Mouse (Mus musculus): ENCODE data around the gene Pgam2.
"Not testable (repeated sequence)": the region's sequence is repeated elsewhere in the genome, so short reads cannot be mapped to it uniquely, and the experiment has no call there.

Gene Pgam2

DNA sequence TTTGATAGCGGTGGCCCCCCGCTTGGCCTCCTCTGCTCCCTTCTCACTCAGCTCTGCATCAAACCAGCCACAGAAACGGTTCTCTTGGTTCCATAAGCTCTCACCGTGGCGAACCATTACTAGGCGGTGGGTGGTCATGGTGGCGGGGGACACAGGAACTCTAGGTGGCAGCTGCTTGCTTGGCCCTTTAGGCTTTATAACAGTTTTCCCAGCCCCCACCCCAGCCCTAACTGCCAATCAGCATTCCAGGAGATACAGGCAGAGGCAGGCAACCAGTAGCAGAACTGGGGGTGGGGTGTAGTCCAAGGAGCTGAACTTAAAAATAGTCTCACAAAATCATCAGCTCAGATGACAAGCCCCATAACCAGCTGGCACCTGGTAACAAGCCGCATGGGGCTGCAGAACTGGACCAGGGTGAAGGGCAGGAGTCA, at the start of gene Pgam2:
Gene Pgam2 (minus strand): TSS at position 183 of the 431 bp plus-strand sequence.
- DNase-seq (ENCODE audit: low spot score in 2 of 2), result no peak

DNA sequence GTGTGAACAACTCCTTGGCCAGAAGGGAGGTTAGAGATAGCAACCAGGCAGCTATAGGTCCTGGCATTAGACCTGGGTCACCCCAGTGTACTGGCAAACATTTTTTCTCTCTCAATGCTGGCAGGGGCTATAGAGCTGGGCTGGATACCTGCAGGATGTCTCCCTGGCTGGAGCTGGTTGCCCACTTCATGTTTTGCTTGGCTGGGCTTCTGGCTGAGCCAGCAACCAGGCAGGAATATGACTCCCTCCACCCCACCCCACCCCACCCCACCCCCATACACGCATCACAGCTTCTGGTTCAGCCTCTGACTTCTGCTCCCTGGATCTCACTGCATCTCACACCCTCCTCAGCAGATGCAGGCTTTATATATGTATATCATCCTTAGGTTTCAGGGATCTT, 48.8 kb upstream of the Pgam2 start:
- DNase-seq (ENCODE audit: low spot score in 2 of 2), result no peak

GRCm38 (mm10) chr11:5851021-5851736, 47.6 kb upstream of the Pgam2 start:
- DNase-seq (ENCODE audit: low spot score in 2 of 2), result no peak

DNA sequence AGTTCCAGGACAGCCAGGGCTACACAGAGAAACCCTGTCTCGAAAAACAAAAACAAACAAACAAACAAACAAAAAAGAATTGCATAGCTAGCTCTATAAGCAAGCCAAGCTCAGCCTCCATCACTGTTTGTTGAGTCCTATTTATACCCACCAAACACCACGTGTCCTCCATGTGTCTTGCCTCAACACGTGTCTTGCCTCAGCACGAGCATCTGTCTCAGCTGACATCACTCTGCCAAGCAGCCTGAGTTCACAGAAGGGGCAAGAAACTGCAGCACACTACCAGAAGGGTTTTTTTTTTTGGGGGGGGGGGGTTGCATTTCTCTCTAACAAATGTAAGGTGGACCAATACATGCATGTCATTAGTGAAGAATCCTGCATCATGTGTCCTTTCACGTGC, 46.9 kb upstream of the Pgam2 start:
- DNase-seq (ENCODE audit: low spot score in 2 of 2), result no peak

GRCm38 (mm10) chr11:5849316-5849715, 45.8 kb upstream of the Pgam2 start:
- DNase-seq (ENCODE audit: low spot score in 2 of 2), result no peak

DNA sequence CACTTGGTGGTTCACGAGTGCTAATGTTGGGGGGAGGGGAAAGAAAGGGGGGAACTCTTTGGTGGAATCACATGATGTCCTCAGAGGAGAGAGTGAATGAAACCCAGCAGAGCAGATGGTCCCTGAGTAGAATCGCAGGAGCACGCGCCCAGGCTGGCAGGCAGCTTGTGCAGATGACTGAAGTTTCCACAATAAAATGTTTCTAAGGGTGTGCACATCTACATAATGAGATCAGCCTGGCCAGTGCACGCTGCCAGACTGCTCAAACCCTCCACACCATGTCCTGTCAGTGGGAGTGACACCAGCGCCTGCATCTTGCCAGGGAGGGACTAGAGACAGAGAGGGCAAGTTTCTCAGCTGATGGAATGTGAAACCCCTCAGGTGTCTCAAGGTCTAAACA, 45.2 kb upstream of the Pgam2 start:
- peak; percentile 32 to 40 for DNase-seq (ENCODE audit: low spot score in 2 of 2)

GRCm38 (mm10) chr11:5846639-5847345, 43.3 kb upstream of the Pgam2 start:
- no peak for DNase-seq (ENCODE audit: low spot score in 2 of 2)

DNA sequence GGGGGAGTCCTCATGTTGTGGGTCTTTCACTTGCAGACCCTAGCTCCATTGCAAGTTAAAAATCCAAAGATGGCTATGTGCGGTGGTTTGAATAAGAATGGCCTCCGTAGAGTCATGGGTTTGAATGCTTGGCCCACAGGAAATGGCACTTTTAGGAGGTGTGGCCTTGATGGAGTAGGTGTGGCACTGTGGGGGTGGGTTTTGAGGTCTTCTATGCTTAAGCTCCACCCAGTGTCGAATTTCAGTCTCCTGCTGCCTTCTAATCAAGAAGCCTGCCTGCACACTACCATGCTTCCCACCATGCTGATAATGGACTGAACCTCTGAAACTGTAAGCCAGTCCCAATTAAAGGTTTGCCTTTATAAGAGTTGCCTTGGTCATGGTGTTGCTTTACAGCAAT, 39.6 kb upstream of the Pgam2 start:
- DNase-seq (ENCODE audit: low spot score in 2 of 2), result no peak

DNA sequence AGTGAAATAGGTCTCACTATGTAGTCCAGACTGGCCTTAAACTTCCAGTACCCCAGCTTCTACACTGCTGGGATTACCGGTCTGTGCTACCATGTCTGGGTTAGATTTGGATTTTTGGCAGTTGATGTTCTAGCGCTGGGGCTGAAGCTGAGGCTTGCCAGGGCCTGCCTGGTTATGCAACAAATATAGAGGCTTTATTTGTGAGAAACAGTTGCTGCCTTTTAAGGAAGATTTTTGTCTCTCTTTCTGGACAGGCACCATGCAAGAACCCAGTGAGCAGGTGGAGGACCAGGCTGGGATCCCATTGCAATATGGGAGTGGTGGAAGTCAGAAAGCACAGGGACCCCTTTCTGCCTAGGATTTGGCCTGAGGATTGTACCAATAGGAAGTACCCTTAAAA, 38.2 kb upstream of the Pgam2 start:
- DNase-seq (ENCODE audit: low spot score in 2 of 2), result no peak

GRCm38 (mm10) chr11:5840346-5840745, 36.8 kb upstream of the Pgam2 start:
- DNase-seq (ENCODE audit: low spot score in 2 of 2), result no peak

DNA sequence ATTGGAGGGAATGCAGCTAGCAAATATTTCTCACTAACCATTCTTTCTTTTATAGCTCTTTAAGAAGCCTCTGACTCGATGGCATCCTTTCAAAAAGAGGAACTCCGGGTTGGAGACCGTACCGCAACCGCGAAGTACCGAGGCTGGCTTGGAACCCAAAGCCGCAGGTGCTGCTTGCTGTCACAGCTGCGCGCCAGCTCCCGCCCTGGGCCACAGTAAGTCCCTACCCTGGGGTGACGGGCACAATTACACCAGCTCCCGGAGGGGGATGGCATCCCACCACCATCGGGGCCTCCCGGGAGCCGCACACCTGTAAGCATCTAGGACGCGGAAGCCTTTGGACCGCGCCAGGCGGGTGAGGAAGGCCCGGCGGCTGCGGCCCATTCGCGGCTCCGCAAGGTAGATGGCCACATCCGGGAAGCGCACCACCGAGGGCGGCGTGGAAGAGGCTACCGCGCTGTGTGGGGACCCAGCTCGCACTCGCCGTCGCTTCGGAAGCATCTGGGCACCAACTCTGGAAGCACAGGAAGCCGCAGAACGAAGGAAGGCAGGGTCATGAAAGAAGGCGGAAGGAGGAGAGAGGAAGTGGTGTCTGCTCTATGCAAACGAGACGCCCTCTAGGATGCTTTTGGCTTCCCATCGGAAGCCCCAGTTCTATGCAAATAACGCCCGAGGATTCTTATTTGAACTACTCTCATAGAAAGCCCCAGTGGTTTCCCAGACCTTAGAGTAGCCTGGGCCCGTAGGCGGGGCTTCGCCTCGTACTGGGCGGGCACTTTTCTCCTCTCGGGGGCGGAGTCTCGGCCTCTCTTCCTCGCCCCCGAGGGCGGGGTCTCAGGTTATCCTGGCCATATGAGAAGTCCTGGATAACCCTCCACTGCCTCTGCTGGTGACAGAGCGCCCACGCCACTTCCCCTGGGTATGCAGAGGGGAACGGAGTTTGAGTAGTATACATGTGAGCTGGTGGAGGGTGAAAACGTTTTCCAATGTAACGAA, 34.0 kb upstream of the Pgam2 start, which contains the start of gene Polm:
Gene Polm (minus strand): TSS at position 766 of the 996 bp plus-strand sequence.
- DNase-seq (ENCODE audit: low spot score in 2 of 2), result peak; percentile 80 to 81

- no peak for DNase-seq (ENCODE audit: low spot score in 2 of 2)
These were observed 32.6 kb upstream of the Pgam2 start for GRCm38 (mm10) chr11:5836126-5836525.

DNA sequence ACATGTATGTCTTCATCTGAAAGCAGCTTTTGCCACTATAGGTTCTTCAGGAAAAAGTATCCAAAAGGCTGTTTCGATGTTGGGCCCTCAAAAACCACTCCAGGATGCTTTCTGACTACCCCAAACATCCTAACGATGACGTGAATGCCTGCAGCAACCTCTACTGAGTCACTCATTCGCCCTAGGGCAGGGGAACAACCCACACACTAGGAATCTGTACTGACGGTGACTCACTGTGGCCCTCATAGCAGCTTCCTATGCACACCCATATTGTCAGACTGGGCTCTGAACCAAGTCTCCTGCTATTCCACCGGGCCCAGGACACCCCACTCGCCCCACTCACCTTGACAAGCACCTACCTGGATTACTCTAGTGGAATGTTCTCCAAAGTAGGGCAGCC, 31.5 kb upstream of the Pgam2 start:
- DNase-seq (ENCODE audit: low spot score in 2 of 2), result no peak

DNA sequence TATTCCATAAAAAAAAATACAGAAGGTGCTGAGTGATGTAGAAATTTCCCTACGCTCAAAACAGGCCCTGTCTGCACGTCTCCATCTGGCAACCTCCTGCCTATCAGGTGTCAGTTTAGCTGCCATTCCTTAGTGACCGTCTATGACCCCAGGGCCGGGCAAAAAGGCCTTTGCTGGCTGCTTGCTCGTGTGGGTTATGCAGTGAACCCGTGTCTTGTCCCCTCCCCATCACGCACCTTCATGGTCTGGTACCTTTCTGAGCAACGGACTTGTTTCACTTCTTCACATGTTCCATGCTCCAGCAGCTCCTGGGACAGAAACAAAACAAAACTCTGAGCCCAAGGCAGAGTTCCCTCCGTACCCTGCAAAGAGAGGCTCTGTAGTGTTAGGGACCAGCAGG, 31.0 kb upstream of the Pgam2 start:
- no peak for DNase-seq (ENCODE audit: low spot score in 2 of 2)

GRCm38 (mm10) chr11:5829327-5829726, 25.8 kb upstream of the Pgam2 start:
- no peak for DNase-seq (ENCODE audit: low spot score in 2 of 2)

- DNase-seq (ENCODE audit: low spot score in 2 of 2), result no peak
These were observed 25.1 kb upstream of the Pgam2 start for GRCm38 (mm10) chr11:5828509-5829191.

DNA sequence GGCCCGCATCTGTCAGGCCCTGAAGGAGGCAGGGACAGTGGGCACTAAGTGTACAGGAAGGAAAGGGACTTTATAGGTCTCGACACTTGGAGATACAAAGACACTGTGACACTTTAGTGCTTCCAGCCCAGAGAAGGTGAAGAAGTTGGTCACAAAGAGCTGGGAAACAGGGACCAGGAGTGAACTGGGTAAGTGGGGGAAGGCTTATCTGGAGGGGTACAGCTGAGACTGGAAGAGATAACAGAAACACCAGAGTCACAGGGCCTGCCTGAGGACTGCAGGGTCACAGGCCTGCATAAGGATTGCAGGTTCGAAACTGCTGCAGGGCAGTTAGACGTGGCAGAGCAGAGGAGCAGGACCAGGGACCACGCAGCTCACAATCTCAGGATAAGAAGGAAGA, 24.4 kb upstream of the Pgam2 start:
- no peak for DNase-seq (ENCODE audit: low spot score in 2 of 2)

GRCm38 (mm10) chr11:5825432-5825831, 21.9 kb upstream of the Pgam2 start:
- DNase-seq (ENCODE audit: low spot score in 2 of 2), result no peak

DNA sequence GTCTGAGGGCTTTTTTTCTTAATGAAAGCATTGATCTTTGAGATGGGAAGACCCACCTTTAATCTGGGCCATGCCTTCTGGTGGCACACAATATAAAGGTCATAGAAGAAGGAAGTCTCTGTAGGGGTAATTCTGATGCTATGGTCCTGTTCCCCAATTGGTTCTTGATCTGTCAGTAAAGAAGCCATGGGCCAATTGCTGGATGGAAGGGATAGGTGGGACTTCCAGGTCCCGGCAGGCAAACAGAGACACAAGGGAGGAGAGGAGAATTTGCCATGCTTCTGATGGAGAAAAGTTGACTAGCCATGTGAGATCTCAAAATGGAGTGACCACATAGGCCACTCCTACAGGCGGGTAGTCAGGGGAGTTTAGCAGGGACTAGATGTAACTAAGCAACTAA, 15.7 kb upstream of the Pgam2 start:
- no peak for DNase-seq (ENCODE audit: low spot score in 2 of 2)

GRCm38 (mm10) chr11:5813381-5813780, 9.8 kb upstream of the Pgam2 start:
- no peak for DNase-seq (ENCODE audit: low spot score in 2 of 2)

GRCm38 (mm10) chr11:5809487-5809886, 6.0 kb upstream of the Pgam2 start:
- not testable (repeated sequence) for DNase-seq (ENCODE audit: low spot score in 2 of 2)
